ENCODE assay signal across 25 mouse cellular contexts in genomic region chr6:136962957-136963356, GRCm38 (mm10). TPM values are rescaled to one million over a fixed set of nuclear protein-coding genes. Genes with fewer than 3 reads are reported as not detected.
"Had no signal": no experiment of that assay in that cellular context is flagged by ENCODE, and none has a peak within 500 bp of the region (broad histone marks: within the 10 kb centered on the region; RNA-seq: fewer than 3 reads in every experiment).

No protein-coding gene starts in this region.

- H3K4me2 ChIP-seq: limb, embryonic 15.5 days; liver, embryonic 11.5 days; lung, embryonic 14.5 days; midbrain, embryonic 12.5 days; midbrain, embryonic 15.5 days; neural tube, embryonic 12.5 days; neural tube, embryonic 15.5 days had no signal

- DNase-seq: kidney, adult 11 months; kidney, adult 8-10 months; layer of hippocampus, adult 9-11 months; liver, postnatal 0 days; lung, embryonic 14.5 days; right cerebral cortex, adult 18-20 months; right cerebral cortex, postnatal 14 days; right cerebral cortex, postnatal 4 days; thymus, adult 2 months; thymus, postnatal 14 days; thymus, postnatal 4 days had no signal

- H3K9ac ChIP-seq: limb, embryonic 15.5 days; liver, embryonic 14.5 days; liver, postnatal 0 days; lung, embryonic 14.5 days; midbrain, embryonic 12.5 days; midbrain, embryonic 15.5 days; neural tube, embryonic 12.5 days; neural tube, embryonic 15.5 days had no signal

- H3K4me3 ChIP-seq: layer of hippocampus, adult 2 months; limb, embryonic 15.5 days; midbrain, embryonic 12.5 days; midbrain, embryonic 15.5 days; neural tube, embryonic 12.5 days; neural tube, embryonic 15.5 days had no signal

- H3K4me1 ChIP-seq: midbrain, embryonic 12.5 days; midbrain, embryonic 15.5 days; neural tube, embryonic 12.5 days; neural tube, embryonic 15.5 days had no signal

- ATAC-seq: liver, postnatal 0 days; lung, postnatal 0 days; midbrain, embryonic 15.5 days had no signal

- H3K27me3 ChIP-seq: limb, embryonic 15.5 days; midbrain, embryonic 12.5 days; midbrain, embryonic 15.5 days; neural tube, embryonic 12.5 days; neural tube, embryonic 15.5 days had no signal

- H3K27ac ChIP-seq: layer of hippocampus, adult 2 months; limb, embryonic 15.5 days; liver, embryonic 14.5 days; macrophage; midbrain, embryonic 12.5 days; midbrain, embryonic 15.5 days; neural tube, embryonic 12.5 days; neural tube, embryonic 15.5 days; stomach, postnatal 0 days had no signal

- H3K9me3 ChIP-seq: limb, embryonic 15.5 days; midbrain, embryonic 12.5 days; midbrain, embryonic 15.5 days; neural tube, embryonic 12.5 days; neural tube, embryonic 15.5 days had no signal

- H3K36me3 ChIP-seq: limb, embryonic 15.5 days; midbrain, embryonic 12.5 days; midbrain, embryonic 15.5 days; neural tube, embryonic 12.5 days; neural tube, embryonic 15.5 days had no signal

RNA-seq across cellular contexts. Expression of gene Pde6h, which starts 39.3 kb away (rescaled TPM):
- polyA plus RNA-seq: limb, embryonic 11.5 days; liver, embryonic 11.5 days; lung, embryonic 14.5 days; macrophage; midbrain, embryonic 12.5 days; midbrain, embryonic 15.5 days; neural tube, embryonic 12.5 days had no signal

RNA-seq across cellular contexts. Expression of gene Erp27, which starts 41.0 kb away (rescaled TPM):
- total RNA-seq: left cerebral cortex, adult 18-20 months; left cerebral cortex, postnatal 25 days had no signal
- polyA plus RNA-seq: macrophage; midbrain, embryonic 12.5 days; midbrain, embryonic 15.5 days; neural tube, embryonic 12.5 days; neural tube, embryonic 15.5 days had no signal
